Mouse (Mus musculus) frontal cortex, postnatal 10 days (tissue): ENCODE measurements around the gene Sec11a.
"Not testable (repeated sequence)": the region's sequence is repeated elsewhere in the genome, so short reads cannot be mapped to it uniquely, and the experiment has no call there.

Experiments
- DNase-seq, 2 experiments: peaks; one replicate each; pipeline ENCODE4 v3.0.0; 2022; ENCODE audit warnings: low spot score in 2 of 2, mixed read lengths in 1 of 2

The Sec11a gene

GRCm38 (mm10) chr7:80959003-80959402 is 11.4 kb upstream of the Sec11a start:
- no peak for DNase-seq

GRCm38 (mm10) chr7:80956891-80957290 is 9.3 kb upstream of the Sec11a start:
- no peak for DNase-seq

- DNase-seq = no peak
Measured at GRCm38 (mm10) chr7:80954251-80954650, 6.7 kb upstream of the Sec11a start.

GRCm38 (mm10) chr7:80952140-80952539 is 4.6 kb upstream of the Sec11a start:
- no peak for DNase-seq

GRCm38 (mm10) chr7:80951461-80951860 is 3.9 kb upstream of the Sec11a start:
- no peak for DNase-seq

- no peak for DNase-seq
Measured at GRCm38 (mm10) chr7:80939808-80940207, 7.8 kb downstream of the Sec11a start.

GRCm38 (mm10) chr7:80937304-80937666 is 10.3 kb downstream of the Sec11a start:
- DNase-seq = not testable (repeated sequence)

- DNase-seq = not testable (repeated sequence)
Measured at GRCm38 (mm10) chr7:80936617-80937303, 10.8 kb downstream of the Sec11a start.

GRCm38 (mm10) chr7:80935834-80936233 is 11.7 kb downstream of the Sec11a start:
- no peak for DNase-seq

GRCm38 (mm10) chr7:80932777-80933176 is 14.8 kb downstream of the Sec11a start:
- no peak for DNase-seq

- no peak for DNase-seq
Measured at GRCm38 (mm10) chr7:80931618-80932207, 15.9 kb downstream of the Sec11a start.

GRCm38 (mm10) chr7:80923165-80923564 is 24.4 kb downstream of the Sec11a start:
- no peak for DNase-seq

- DNase-seq = no peak
Measured at GRCm38 (mm10) chr7:80919647-80920008, 28.0 kb downstream of the Sec11a start.

- DNase-seq = no peak
Measured at GRCm38 (mm10) chr7:80918982-80919646, 28.5 kb downstream of the Sec11a start.

- DNase-seq = no peak
Measured at GRCm38 (mm10) chr7:80917916-80918465, 29.6 kb downstream of the Sec11a start.

- DNase-seq = no peak
Measured at GRCm38 (mm10) chr7:80912496-80912895, 35.1 kb downstream of the Sec11a start.

GRCm38 (mm10) chr7:80911053-80911452 is 36.5 kb downstream of the Sec11a start:
- no peak for DNase-seq

- peak; percentile 58 to 65 for DNase-seq
Measured at GRCm38 (mm10) chr7:80904921-80905515, 42.6 kb downstream of the Sec11a start, which contains the start of gene Nmb. Gene Nmb, minus strand, starts transcription at chr7:80905076.

GRCm38 (mm10) chr7:80903625-80904422 is 43.8 kb downstream of the Sec11a start:
- DNase-seq = no peak

- DNase-seq = no peak
Measured at GRCm38 (mm10) chr7:80901541-80902274, 45.9 kb downstream of the Sec11a start.
